Mouse (Mus musculus) erythroblast, adult 5-6 weeks (primary cell): ENCODE data around the gene Akap2. TPM values are rescaled to one million over a fixed set of nuclear protein-coding genes. Genes with fewer than 3 reads are reported as not detected.

Experiments
- ATAC-seq: replicated peaks from 2 replicates; pipeline ENCODE4 v1.8.0; 2016; ENCODE audit warnings: moderate number of reproducible peaks, mild to moderate bottlenecking, moderate TSS enrichment, inconsistent platforms; ENCODE audit not compliant: poor library complexity, low FRiP score, severe bottlenecking
- total RNA-seq, 2 experiments: library from RNA; stranded (forward) in 1 of 2; stranded (reverse) in 1 of 2; fragments of 150-400 nt in 1 of 2; fragments of 200-764, 138-1000 nt in 1 of 2; gene quantifications; 2 replicates each; pipeline versions ENCODE4 v1.2.3 to v1.2.4; 2015 to 2017; ENCODE audit warnings: low replicate concordance in 2 of 2

Akap2 gene
- total RNA-seq, 2 experiments from 2014 or later = not detected

DNA sequence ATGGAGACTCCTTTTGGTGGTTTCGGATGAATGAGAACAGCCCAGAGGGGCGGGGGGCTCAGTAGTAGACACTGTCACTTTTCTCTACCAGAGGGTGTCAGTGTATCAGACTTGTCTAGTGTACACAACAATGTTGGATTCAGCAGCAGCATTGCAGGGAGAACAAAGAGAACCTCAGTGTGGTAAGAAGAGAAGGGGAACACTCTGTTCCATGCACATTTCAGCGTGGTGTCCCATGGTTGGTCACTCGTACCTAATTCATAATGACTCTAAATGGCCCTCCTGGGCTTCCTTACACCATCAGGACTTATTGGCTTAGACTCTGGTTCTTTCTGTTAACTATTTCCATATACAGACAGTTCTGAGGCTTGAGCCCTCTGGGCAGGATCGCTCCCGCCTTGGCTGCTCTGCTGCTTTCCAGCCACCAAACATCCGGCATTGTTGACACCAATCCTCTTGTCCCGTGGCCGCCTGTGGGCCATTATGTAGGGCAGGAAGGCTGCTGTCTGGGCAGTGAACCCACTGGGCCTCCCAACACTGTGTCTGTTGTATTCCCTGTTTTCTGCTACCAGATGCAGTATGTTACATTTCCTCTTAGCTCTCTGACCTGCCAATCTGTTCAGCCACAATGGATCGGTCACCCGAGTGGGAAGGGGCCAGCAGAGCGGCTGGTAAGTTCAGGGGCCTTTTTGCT, 19.4 kb upstream of the Akap2 start:
- ATAC-seq = no peak

DNA sequence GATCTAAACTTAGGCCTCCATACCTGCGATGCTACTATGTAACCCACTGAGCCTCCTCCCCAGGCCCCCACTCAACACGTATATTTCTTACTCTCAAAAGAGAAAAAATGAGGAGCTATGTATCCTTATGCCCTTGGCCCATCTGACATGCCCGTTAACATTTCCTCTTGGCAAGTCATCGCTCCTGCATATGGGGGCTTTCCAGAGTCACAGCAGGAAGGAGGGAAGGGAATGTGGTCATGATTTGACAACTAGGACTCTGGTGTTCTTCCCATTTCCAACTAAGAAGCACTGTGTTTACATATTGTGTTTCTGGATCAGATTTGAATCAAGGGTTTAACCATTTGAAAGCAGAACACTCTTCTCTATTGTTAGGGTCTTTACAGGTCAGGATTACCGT, 15.9 kb upstream of the Akap2 start:
- ATAC-seq = no peak

DNA sequence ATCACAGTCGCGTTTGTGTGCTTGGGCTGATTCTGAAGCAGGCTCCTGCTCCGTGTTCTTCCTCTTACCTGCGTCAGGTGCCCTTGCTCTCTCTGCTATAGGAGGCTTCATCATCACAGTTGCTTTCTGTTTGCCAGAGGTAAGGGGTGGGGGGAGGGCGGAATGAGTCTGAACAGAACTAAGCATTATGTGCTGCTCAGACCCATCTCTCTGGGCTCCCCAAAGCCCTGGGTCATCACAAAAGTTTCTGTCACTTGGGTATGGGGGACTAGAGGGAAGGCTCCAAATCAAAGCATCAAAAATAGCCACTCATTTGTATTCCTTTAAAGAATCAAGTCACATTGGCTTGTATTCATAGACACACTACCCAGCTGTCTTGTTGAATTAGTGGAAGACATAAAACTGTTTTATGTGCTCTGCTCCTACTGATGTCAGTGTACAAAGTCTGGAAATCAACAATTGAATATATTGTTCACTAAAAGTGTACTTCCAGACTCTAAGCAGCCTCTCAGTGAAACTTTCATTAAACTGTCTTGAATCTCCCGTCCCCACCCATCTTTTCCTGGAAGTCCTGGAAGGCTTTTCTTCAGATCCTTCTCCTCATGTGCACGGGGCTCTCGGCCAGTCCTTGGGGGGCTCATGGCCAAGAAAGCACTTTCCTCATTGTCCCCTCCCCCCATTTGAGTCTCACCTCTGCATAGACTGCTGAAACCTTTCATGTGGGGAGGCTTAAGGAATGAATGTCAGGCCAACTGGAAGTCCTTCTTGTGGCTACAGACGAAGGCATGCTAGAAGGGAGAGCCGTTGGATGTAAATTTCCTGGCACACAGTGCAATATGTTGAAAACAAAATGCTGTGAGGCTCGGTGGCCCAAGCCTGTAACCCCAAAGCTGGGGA, 13.6 kb upstream of the Akap2 start:
- ATAC-seq = no peak

DNA sequence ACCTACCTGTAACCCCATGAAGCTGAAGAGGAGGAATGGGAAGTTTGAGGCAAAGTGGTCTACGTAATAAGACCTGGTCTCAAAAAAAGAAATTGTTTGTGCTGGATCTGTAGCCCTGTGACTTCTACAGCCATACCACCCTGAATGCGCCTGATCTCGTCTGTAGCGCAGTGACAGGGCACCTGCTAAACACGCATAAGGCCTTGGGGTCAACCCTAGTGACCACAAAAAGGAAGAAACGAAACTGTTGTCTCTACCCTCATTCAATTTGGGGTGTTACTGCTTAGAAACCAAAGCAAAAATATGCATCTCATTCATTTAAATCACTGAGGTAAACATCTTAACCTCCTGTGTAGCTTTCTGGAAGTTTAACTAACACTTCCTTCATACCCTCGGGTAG, 12.9 kb upstream of the Akap2 start:
- no peak for ATAC-seq

DNA sequence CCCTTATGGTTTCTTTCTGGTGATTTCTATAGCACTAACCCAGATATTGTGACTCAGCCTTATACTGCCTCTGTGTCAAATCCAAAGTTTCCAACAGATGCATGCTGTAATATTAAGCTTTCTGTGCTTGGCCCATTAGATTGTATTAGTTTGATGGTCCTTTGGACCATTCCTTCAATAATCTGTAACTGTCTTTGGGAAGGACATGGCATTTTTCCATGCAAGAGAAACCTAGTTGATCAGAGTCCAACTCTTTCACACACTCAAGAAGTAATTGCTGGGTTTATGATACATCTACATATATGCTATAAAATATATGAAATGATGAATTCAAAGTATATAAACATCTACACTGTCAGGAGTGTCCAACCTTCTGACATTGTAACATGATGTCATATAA, 1.6 kb upstream of the Akap2 start:
- ATAC-seq = no peak

GRCm38 (mm10) chr4:57716735-57717134, 722 bp upstream of the Akap2 start:
- ATAC-seq = no peak

GRCm38 (mm10) chr4:57719370-57719769, 1.9 kb downstream of the Akap2 start:
- no peak for ATAC-seq

DNA sequence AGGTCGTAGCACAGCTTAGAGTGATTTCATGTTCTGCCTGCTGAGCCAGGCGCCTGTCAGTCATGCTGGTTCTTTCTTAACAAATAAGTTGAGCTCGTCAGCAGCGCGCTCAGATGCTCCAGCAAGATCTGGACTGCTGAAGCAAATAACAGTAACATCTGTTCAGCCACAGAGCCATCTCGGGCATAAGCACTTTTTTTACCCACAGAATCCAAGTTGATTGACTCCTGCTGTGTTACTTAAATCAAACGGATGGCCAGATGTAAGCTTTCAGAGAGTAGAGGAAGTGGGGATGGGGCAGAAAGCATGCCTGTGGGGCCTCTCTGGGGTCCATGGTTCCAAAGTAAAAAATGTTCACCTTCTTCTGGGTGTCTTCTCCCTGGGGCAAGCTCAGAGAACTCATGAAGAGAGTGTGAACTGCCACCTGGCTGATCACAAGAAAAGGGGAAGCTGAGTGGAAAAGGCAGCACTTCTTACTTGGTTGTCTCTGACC, 3.5 kb downstream of the Akap2 start:
- ATAC-seq = no peak

DNA sequence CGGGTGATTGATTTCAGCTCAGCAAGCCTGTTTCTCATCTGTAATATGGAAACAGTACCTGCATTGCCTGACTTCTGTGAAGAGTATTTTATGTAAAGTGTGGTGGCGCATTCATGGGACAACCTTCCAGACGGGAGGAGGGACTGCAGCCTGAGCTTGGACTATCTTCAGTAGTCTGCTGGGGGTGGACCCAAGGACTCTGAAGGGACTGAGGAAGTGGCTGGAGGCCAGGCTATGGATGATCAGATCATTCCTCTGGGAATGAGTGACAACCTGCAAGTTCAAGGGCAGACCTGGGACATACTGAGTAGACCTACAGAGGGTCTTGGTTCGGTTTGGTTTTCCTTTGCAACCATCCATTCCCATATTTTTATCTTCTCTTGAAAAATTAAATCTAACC, 4.8 kb downstream of the Akap2 start:
- ATAC-seq = no peak

- ATAC-seq = no peak
Measured at GRCm38 (mm10) chr4:57723659-57724058, 6.2 kb downstream of the Akap2 start.

GRCm38 (mm10) chr4:57725569-57725968, 8.1 kb downstream of the Akap2 start:
- no peak for ATAC-seq

DNA sequence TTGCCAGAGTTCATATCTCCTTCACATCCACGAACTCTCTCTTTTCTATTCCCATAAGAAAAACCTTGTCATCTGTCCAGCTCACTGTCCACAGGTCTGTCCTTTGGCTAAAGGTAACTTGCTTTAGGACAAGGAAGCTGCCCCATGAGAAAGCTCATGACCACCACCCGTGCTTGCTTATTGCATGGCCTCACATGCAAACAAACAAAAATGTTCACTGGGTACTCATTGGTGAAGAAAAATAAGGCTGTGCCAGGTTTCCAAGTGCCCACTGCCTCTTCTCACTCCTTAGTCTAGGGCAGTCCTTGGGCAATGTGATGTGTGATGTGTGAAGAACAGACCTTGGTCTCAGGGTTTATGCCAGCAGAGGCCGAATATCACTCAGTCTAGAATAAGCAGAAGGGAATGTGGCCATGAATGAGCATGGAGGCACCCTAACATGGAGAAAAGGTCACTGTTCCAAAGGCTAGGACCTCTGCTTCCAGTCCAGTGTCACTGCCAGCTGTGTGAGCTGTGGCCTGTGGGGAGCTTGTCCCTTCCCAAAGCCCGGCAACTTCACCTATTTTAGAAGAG, 11.2 kb downstream of the Akap2 start:
- ATAC-seq = no peak

DNA sequence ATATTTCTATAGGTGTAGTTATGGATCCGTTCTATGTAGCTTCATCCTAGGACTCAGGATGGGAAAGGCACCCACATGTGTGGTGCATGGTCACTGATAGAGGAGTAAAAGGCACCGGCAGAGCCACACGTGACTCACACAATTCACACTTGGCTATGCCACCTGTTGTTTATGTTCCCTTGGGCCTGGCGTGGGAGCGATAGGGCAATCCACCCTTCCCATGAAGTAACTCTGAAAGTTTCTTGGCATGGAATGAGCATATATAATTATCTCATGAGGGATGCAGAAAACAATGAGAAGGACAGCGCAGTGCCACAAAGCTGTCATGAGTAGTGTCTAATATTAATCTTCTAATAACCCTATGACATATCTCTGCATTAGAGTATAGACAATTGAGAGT, 12.6 kb downstream of the Akap2 start:
- ATAC-seq = no peak

DNA sequence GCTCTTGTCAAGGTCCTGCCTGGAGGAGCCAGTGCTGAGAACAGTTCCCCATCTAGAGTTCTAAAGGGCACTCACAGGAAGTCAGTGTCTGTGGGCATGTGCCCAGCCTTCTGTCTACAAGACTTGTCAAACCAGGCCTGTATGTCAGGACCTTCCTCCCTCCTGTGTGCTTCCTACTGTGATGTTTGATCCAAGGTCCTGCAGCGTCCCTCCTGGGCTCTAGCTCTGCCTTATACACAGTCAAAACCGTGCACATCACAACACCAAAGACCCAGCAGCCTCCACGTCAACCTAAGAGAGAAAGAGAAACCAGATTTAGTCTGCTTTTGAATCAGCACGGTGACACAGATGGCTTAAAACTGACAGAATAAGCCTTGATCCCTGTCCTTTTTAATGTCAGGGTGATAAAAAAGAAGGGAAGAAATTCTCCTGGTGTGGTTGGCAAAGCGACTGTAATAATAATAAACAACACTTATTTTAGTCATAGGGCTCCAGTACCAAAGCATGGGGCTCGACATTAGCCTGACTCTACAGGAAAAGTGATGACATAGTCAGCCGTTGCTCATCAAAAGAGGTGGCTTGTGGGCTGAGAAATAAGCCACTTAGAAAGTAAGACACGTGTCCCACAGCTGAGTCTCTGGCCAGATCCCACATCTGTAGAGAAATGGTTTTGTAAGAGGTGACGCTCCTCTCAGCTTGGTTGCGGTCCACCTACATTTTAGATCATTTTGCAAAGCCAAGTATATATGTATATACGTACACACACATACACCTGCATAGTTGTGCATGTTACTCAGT, 13.5 kb downstream of the Akap2 start:
- ATAC-seq = no peak

GRCm38 (mm10) chr4:57732351-57732750, 14.9 kb downstream of the Akap2 start:
- no peak for ATAC-seq

DNA sequence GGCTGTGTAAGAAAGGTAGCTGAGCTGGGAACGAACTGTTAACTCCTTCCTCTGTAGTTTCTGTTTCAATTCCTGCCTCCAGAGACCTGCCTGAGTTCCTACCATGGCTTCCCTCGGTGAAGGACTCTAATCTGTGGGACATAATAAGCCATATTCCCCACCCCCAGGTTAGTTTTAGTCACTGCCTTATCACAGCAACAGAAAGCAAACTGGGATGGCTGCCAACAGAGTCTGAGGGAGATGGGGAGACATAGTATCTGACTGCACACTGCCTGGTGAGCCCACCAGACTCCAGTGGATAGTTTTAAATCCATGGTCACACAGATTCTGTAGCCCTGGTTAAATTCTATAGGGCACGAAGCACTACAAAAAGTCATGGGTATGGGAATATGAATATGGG, 16.0 kb downstream of the Akap2 start:
- ATAC-seq = no peak

- ATAC-seq = no peak
Measured at GRCm38 (mm10) chr4:57735426-57735825, 18.0 kb downstream of the Akap2 start.

DNA sequence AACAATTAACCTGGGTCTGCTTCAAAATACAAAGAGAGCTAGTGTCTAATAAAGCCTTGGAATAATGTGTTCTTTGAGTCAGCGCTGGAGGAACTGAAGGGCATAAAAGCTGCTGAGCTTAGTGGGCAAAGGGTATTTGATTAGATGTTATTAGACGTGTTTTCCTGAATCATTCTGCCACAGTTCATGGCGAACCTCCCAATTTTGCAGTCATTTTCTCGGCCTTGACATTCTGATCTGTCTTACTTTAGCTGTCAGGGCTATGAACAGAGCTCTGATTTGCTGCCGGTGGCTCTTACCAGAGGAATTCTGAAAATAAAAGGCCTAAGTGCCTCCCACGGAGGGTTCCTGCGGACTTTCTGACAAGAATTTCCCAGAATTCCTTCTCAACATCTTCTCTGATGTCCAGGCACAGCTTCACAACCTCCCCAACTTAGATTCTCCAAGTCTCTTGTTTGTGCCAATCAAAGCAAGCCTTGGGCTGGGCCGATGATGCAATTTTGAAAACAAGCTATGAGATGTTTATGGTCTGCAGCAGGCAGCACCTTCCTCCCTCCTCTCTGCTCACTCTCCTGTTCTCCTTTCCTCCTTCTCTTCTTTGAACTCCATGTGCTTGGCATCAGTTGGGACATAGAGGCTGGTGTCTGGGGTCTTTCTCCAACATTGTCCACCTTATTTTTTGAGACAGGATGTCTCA, 21.5 kb downstream of the Akap2 start:
- no peak for ATAC-seq

- no peak for ATAC-seq
Measured at GRCm38 (mm10) chr4:57743325-57743929, 26.0 kb downstream of the Akap2 start.
